Mouse (Mus musculus) neural tube, embryonic 11.5 days (tissue): ENCODE measurements around the gene Nck1. TPM values are rescaled to one million over a fixed set of nuclear protein-coding genes. Genes with fewer than 3 reads are reported as not detected.

Source experiments
- ATAC-seq: fragments of 200-750 bp; cut with Nextera tagmentation; 2 replicates; pipeline ENCODE4 v1.8.0; 2017; ENCODE audit warnings: moderate number of reproducible peaks, mild to moderate bottlenecking, moderate TSS enrichment, moderate library complexity; ENCODE audit not compliant: insufficient read depth, low FRiP score, low TSS enrichment
- DNase-seq: peaks from one replicate; pipeline ENCODE4 v3.0.0-alpha.2; 2015; ENCODE audit warnings: low spot score
- H3K27ac ChIP-seq: fragments of 300-500 bp; sonication (generic); 2 replicates; pipeline ENCODE4 v1.5.1; 2014; ENCODE audit warnings: low read depth, mild to moderate bottlenecking, low read length
- H3K27me3 ChIP-seq: fragments of 300-500 bp; sonication (generic); 2 replicates; pipeline ENCODE4 v1.6.1; 2014; ENCODE audit warnings: mild to moderate bottlenecking, low read length, mixed read lengths; ENCODE audit not compliant: control insufficient read depth, insufficient read depth
- H3K36me3 ChIP-seq: fragments of 300-500 bp; sonication (generic); 2 replicates; pipeline ENCODE4 v1.6.1; 2014; ENCODE audit warnings: mild to moderate bottlenecking, low read length, moderate library complexity, mixed read lengths; ENCODE audit not compliant: control insufficient read depth, insufficient read depth
- H3K4me1 ChIP-seq: fragments of 300-500 bp; sonication (generic); 2 replicates; pipeline ENCODE4 v1.6.1; 2014; ENCODE audit warnings: low read length, mixed read lengths; ENCODE audit not compliant: control insufficient read depth, insufficient read depth
- H3K4me2 ChIP-seq: fragments of 300-500 bp; sonication (generic); 2 replicates; pipeline ENCODE4 v1.6.1; 2014; ENCODE audit warnings: low read depth, mild to moderate bottlenecking, moderate library complexity
- H3K4me3 ChIP-seq: fragments of 300-500 bp; sonication (generic); 2 replicates; pipeline ENCODE4 v1.5.1; 2014; ENCODE audit warnings: low read depth, low read length
- H3K9ac ChIP-seq: fragments of 300-500 bp; sonication (generic); 2 replicates; pipeline ENCODE4 v1.6.1; 2014; ENCODE audit warnings: mild to moderate bottlenecking, low read length
- H3K9me3 ChIP-seq: fragments of 300-500 bp; sonication (generic); 2 replicates; pipeline ENCODE4 v1.6.1; 2016; ENCODE audit warnings: low read length; ENCODE audit not compliant: control insufficient read depth
- WGBS: fragments of 180-500 bp; shearing (Covaris S2); extraction: QIAGEN DNeasy Blood & Tissue Kit; methylation state at CpG from one replicate; pipeline ENCODE4 v1.1.7; 2014; 5-methylcytosine and 5-hydroxymethylcytosine counted together
- polyA plus RNA-seq: library from polyadenylated mRNA; unstranded; fragments of >200 nt; fragmentation: Nextera tagmentation; extraction: Ambion mirVana; gene quantifications from 2 replicates; pipeline ENCODE4 v1.2.1, GENCODE M21; 2014

Gene Nck1
- polyA plus RNA-seq, 1 experiment from 2014 or later: 75.9 TPM

DNA sequence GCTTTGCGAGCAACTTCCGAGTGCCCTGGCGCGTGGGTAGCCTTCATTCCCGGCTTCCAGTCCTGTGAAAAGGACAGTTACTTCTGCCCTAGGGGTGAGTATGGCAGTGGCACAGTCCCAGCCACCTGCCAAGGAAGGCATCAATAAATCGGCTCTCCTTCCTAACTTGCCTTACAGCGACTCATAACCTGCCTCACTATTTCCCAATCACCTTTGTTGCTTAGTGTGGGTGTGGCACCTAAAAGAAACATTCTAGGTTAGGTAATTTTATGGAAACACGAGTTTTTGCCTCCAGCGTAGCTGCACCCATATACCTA is 618 bp upstream of the Nck1 start:
- H3K4me3 ChIP-seq: peak overlapping the region; percentile 92
- no peaks in the 10 kb centered on the region; the same call in 1 of the 2 replicates for H3K4me1 ChIP-seq
- H3K9me3 ChIP-seq: 0 out of 2 replicates have a peak, but pooled peaks cover 3% of the 10 kb centered on the region
- no peak for DNase-seq
- no peaks in the 10 kb centered on the region for H3K36me3 ChIP-seq
- peak overlapping the region; percentile 70 for H3K4me2 ChIP-seq
- peak overlapping the region; percentile 90 for H3K9ac ChIP-seq
- H3K27me3 ChIP-seq: no peaks in the 10 kb centered on the region
- ATAC-seq: peak; percentile 33; the same call in 1 of the 2 replicates
- WGBS: 15% methylated on average over 9 of the region's 9 CpGs
- peak overlapping the region; percentile 91 for H3K27ac ChIP-seq

DNA sequence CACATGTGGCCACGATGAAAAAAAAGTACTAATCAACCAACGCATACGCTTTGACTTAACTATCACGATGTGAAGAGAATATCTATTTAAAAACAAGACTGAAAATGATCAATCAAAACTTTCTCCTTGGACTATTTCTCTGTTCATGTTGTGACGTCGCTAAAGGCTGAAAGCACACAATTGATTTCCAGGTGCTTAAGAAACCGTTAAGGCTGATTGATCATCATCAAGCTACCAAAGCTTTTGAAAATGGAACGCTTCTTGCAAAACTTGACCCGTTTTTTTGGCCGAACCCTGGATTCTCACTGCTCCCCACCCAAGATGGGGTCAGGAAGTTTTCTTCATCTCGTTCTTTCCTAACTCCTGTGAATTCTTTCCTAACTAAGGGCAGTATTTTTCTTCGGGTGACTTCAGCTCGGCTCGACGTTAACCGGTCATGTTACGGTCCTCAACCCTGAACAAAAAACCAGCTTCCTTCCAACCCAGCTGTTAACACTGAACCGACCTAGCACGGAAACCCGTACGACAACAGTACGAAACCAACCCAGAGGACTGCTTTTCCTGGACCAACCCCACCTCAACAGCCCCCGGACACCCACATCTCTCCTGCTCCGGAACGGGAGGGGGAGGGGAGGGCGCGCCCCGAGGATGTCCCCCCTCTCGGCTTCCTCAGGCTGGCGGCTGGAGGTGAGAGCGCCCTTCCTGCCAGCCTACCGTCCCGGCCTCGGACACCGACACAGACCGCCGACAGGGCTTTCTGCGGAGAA is 803 bp downstream of the Nck1 start:
- DNase-seq (no peak), ATAC-seq (peak; percentile 57)
- Histone ChIP-seq H3K4me1 (no peaks in the 10 kb centered on the region; the same call in 1 of the 2 replicates), H3K4me3 (peak overlapping the region; percentile 92), H3K27ac (peak overlapping the region; percentile 91), H3K9ac (peak overlapping the region; percentile 90), H3K36me3 (no peaks in the 10 kb centered on the region), H3K4me2 (peak overlapping the region; percentile 62), H3K27me3 (no peaks in the 10 kb centered on the region), H3K9me3 (0 out of 2 replicates have a peak, but pooled peaks cover 3% of the 10 kb centered on the region)
- 1% methylated on average over 37 of the region's 38 CpGs for WGBS

DNA sequence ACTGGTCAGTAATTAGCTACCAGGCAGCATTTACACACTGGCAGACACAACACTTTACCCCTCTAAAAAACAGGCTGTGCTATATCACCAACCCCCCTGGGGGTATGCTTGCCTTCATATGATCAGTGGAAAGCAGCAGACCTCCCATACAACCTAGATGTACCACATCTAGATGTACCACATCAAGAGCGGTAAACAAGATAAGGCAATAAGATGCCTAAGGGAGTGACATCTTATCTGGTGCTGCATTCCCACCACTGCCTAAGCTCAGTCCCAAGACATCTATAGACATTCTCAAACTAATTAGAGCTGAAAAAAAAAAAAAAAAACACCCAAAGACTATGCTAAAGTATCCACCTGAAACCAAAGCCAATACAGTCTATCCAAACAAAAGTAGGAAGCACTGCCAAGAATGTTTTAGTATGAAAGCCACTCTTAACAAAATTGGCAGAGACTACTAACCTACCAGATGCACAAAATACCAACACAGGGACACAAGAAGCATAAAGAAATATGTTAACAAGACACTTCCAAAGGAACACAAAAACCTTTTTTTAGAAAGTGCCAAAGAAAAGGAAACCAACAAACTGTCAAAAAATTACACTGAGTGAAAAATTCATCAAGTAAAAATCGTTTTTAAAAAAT is 10.2 kb downstream of the Nck1 start:
- Histone ChIP-seq H3K36me3 (no peaks in the 10 kb centered on the region; the same call in 1 of the 2 replicates), H3K4me3 (no peak overlapping the region), H3K9me3 (no peaks in the 10 kb centered on the region), H3K4me2 (no peak overlapping the region), H3K27ac (no peak overlapping the region), H3K27me3 (no peaks in the 10 kb centered on the region), H3K4me1 (no peaks in the 10 kb centered on the region), H3K9ac (no peak overlapping the region)
- no peak for ATAC-seq
- no peak for DNase-seq
- WGBS: 95% methylated on average over 2 of the region's 2 CpGs

DNA sequence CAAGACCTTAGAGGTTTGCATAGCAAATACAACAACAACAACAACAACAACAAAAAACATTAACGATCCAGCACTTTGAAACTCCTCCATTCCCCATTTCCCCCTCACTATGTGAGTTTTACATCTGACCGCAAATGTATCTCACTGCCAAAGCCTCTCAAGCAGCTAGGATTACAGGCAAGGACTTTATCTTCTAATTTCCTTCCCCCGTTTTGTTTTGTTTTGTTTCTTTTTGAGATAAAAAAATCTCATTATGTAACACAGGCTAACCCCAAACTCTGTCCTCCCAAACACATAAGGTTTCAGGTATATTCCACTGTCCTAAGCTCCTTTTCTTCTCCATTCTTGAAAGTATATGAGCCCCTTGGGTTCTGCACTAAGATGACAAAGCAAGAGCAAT is 11.2 kb downstream of the Nck1 start:
- Histone ChIP-seq H3K4me2 (no peak overlapping the region), H3K27me3 (no peaks in the 10 kb centered on the region), H3K4me1 (no peaks in the 10 kb centered on the region), H3K27ac (no peak overlapping the region), H3K9ac (no peak overlapping the region), H3K9me3 (no peaks in the 10 kb centered on the region), H3K36me3 (no peaks in the 10 kb centered on the region; the same call in 1 of the 2 replicates), H3K4me3 (no peak overlapping the region)
- ATAC-seq (no peak), DNase-seq (no peak)
- WGBS: 94% methylated on average over 3 of the region's 3 CpGs

DNA sequence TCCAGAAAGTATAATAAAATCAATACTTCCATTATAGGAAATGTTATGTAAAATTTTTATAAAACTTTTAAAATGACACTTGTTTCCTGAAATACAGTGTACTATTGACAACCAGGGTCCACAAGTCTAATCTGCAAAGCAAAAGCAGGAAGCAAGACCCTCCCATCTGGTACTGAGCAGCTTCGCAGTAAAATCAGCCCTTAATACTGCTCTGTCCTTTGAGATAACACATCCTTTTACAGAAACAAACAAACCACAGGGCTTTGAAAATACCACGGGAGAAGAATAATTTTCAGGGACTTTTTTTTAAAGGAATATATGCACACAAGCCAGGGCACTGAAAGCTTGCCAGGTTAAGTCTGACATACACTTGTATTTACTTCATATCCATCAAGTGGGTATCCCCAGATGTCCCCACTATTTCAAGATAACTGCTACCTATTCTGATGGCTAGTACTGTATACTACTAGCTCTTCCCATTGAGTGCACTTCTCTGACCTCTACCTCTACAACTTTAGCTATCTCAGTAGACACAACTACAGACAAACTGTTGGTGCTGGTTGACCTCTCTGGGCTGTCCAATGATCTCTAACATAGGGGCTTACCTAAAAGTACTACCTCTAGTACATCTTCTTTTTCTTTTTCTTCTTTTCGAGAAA is 13.0 kb downstream of the Nck1 start:
- H3K4me3 ChIP-seq: no peak overlapping the region
- WGBS: 83% methylated on average over 3 of the region's 3 CpGs
- DNase-seq: no peak
- no peak for ATAC-seq
- no peak overlapping the region for H3K27ac ChIP-seq
- H3K9ac ChIP-seq: no peak overlapping the region
- no peaks in the 10 kb centered on the region for H3K4me1 ChIP-seq
- H3K36me3 ChIP-seq: no peaks in the 10 kb centered on the region; the same call in 1 of the 2 replicates
- H3K4me2 ChIP-seq: no peak overlapping the region
- H3K27me3 ChIP-seq: no peaks in the 10 kb centered on the region
- no peaks in the 10 kb centered on the region for H3K9me3 ChIP-seq

DNA sequence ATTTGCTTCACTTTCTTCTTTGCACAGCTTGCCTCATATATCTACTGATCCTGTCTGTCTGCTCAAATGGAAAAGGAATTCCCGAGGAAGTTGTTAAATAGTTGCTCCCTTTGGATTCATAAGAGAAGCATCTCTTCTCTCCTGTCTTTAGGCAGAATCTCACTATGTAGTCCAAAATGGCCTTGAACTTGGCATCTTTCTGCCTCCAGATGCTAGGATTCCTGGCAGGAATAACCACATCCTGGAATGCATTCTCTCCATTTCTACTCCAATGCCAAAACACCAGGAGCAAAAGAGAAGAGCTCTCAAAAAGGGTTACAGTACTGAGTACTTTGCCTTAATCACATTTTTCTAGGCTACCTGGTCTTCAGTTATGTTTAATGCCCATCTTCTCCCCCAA is 14.6 kb downstream of the Nck1 start:
- DNase-seq: no peak
- ATAC-seq: no peak
- Histone ChIP-seq H3K4me2 (no peak overlapping the region), H3K4me3 (no peak overlapping the region), H3K4me1 (no peaks in the 10 kb centered on the region), H3K36me3 (no peaks in the 10 kb centered on the region; the same call in 1 of the 2 replicates), H3K9ac (no peak overlapping the region), H3K27me3 (no peaks in the 10 kb centered on the region), H3K9me3 (no peaks in the 10 kb centered on the region), H3K27ac (no peak overlapping the region)
- WGBS: 84% methylated on average over 1 of the region's 1 CpGs

DNA sequence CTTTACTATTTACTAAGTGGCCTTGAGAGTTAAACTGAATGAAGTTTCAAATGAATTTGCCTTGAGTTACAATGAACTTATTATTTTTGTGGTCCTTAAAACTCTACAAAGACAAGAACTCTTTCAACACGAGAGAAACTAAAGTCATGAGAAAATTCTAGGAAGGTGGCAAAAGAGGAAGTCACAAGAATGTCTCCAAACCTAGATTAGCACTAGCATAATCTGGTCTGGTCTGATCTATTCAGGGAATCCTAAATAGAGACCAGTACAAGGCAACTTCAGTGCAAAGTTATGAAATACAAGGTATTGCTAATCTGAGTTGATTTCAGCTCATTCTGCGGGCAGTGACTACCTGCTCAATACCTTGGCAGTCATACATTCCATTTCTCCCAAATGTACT is 20.7 kb downstream of the Nck1 start:
- no peak overlapping the region for H3K9ac ChIP-seq
- H3K27me3 ChIP-seq: no peaks in the 10 kb centered on the region
- no peak for DNase-seq
- no peaks in the 10 kb centered on the region for H3K36me3 ChIP-seq
- no peak overlapping the region for H3K4me3 ChIP-seq
- no peaks in the 10 kb centered on the region for H3K4me1 ChIP-seq
- no peak for ATAC-seq
- H3K9me3 ChIP-seq: no peaks in the 10 kb centered on the region
- H3K27ac ChIP-seq: no peak overlapping the region
- H3K4me2 ChIP-seq: no peak overlapping the region
- WGBS: 91% methylated on average over 2 of the region's 2 CpGs

DNA sequence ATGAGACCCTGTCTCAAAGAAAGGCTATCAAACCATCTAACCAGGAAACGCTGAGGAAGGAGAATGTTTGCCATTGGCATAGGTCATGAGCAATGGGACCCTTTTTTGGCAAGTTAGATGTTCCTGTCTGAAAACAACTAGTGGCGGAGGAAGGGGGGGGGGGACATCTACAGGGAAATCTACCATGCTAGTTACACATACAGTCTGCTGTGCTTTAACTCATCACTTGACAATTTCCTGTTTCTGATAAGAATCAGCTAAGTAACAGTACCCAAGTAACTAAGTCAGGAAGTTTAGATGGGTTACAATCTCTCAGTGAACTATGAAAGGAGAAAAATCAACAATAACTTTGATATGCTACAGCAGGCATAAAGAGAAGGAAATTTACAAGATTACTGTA is 23.9 kb downstream of the Nck1 start:
- 75% methylated on average over 2 of the region's 2 CpGs for WGBS

More for the DNA sequence above, 23.9 kb downstream of the Nck1 start:
- Histone ChIP-seq H3K4me1 (no peaks in the 10 kb centered on the region), H3K9me3 (no peaks in the 10 kb centered on the region), H3K4me2 (no peak overlapping the region), H3K27ac (no peak overlapping the region), H3K36me3 (no peaks in the 10 kb centered on the region), H3K9ac (no peak overlapping the region), H3K27me3 (no peaks in the 10 kb centered on the region), H3K4me3 (no peak overlapping the region)
- no peak for DNase-seq
- ATAC-seq: no peak
